Mouse (Mus musculus): ENCODE measurements around the gene St7. TPM values are rescaled to one million over a fixed set of nuclear protein-coding genes. Genes with fewer than 3 reads are reported as not detected.

Gene St7
- polyA plus RNA-seq, 1 experiment from 2014 or later = 13.8 TPM

DNA sequence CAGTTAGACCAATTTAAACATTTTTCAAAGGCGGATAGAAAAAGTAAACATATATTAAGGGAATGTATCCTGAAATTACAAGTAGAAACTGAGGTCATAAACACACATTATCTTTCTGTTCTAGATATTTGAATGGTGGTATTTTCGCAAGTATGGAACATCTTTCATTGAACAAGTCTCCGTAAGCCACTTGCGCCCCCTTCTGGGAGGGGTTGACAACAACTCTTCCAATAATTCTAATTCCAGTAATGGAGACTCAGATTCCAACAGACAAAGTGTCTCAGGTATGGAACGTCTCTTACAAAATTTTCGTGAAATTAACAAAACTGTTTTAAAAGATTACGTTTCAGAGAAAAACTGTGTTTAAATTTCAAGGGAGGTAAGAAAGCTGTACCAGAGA lies 141.8 kb downstream of the St7 start:
- Histone ChIP-seq H3K9ac (no peak overlapping the region), H3K27ac (no peak overlapping the region), H3K4me3 (no peak overlapping the region), H3K36me3 (peaks cover 7% of the 10 kb centered on the region; the same call in 1 of the 2 replicates), H3K27me3 (replicated peaks) (no peaks in the 10 kb centered on the region), H3K4me2 (no peak overlapping the region), H3K4me1 (peaks cover 4% of the 10 kb centered on the region; the same call in 1 of the 2 replicates), H3K9me3 (replicated peaks) (no peaks in the 10 kb centered on the region)
- 29% methylated on average over 7 of the region's 7 CpGs for WGBS (ENCODE audit: insufficient replicate concordance)
- ATAC-seq = no peak

DNA sequence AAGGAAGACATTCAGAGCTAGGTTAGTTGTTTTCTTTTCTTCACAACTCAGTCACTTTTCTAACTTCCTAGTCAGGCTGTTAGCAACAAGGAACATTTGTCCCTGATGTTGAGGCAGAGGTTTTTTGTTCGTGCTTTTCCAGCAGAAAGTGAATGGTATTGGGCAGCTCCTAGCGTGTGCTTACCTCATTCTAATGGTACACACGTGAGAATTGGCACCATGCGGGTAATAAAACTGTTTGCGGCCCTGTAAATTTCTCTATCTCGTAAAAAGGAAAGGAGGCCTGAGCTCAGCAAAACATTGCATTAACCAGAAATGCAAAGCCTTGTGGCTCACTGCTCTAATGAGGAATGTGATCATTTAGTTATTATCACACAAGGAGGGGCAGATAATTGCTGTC lies 143.0 kb downstream of the St7 start:
- H3K27me3 ChIP-seq (replicated peaks) = no peaks in the 10 kb centered on the region
- H3K27ac ChIP-seq = no peak overlapping the region
- no peaks in the 10 kb centered on the region for H3K4me1 ChIP-seq
- H3K36me3 ChIP-seq = peaks cover 4% of the 10 kb centered on the region; the same call in 1 of the 2 replicates
- H3K9ac ChIP-seq = no peak overlapping the region
- no peak overlapping the region for H3K4me3 ChIP-seq
- H3K4me2 ChIP-seq = no peak overlapping the region
- no peak for ATAC-seq
- 85% methylated on average over 6 of the region's 6 CpGs for WGBS (ENCODE audit: insufficient replicate concordance)
- no peaks in the 10 kb centered on the region for H3K9me3 ChIP-seq (replicated peaks)

DNA sequence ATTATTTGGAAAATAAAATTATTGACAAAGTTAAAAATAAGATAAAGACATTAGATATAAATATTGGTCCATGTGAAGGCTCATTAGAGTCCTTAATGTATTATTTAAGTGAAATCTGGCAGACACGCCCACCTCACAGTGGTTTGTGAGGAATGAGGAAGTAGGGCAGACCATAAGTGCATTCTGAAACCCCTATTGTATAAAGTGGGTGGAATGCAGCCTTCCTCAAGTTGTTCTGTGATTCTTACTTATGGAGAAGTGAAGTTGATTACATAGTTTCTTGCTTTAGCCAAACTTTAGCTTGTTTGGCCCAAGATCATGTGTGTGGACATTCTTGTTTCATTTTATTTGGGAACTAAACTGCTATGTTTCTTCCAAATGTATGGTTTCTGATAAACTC lies 144.9 kb downstream of the St7 start:
- H3K27me3 ChIP-seq (replicated peaks) = no peaks in the 10 kb centered on the region
- peaks cover 4% of the 10 kb centered on the region; the same call in 1 of the 2 replicates for H3K36me3 ChIP-seq
- H3K4me2 ChIP-seq = no peak overlapping the region
- no peaks in the 10 kb centered on the region for H3K4me1 ChIP-seq
- no peaks in the 10 kb centered on the region for H3K9me3 ChIP-seq (replicated peaks)
- H3K27ac ChIP-seq = no peak overlapping the region
- ATAC-seq = no peak
- no peak overlapping the region for H3K9ac ChIP-seq
- 43% methylated on average over 1 of the region's 1 CpGs for WGBS (ENCODE audit: insufficient replicate concordance)
- H3K4me3 ChIP-seq = no peak overlapping the region

- Histone ChIP-seq H3K4me3 (no peak overlapping the region), H3K9me3 (replicated peaks) (no peaks in the 10 kb centered on the region), H3K4me1 (no peaks in the 10 kb centered on the region), H3K27ac (no peak overlapping the region), H3K27me3 (replicated peaks) (no peaks in the 10 kb centered on the region), H3K9ac (no peak overlapping the region), H3K4me2 (no peak overlapping the region), H3K36me3 (peaks cover 4% of the 10 kb centered on the region; the same call in 1 of the 2 replicates)
- ATAC-seq = no peak
- 78% methylated on average over 29 of the region's 29 CpGs for WGBS (ENCODE audit: insufficient replicate concordance)
These were observed 147.7 kb downstream of the St7 start for GRCm38 (mm10) chr6:17840431-17840830.

DNA sequence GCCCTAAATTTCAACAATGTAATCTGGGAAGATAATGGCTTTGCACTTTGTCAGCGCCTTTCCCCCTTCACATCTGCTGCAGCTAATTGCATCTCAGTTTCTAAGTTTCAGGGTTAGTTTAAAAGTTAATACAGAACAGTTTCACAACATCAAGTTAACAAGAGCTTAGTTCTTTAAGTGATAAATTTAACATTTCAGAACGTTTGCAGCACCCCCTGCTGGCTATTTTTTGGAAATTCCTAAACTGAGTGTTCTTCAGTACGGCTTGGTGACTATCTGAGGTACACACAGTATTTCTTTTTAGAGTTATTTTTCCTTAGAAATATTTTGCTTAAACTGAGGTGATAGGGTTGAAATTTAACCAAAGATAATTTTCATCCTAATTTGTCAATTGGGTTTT lies 150.0 kb downstream of the St7 start:
- no peak for ATAC-seq
- no peak overlapping the region for H3K9ac ChIP-seq
- H3K9me3 ChIP-seq (replicated peaks) = no peaks in the 10 kb centered on the region
- H3K36me3 ChIP-seq = peaks cover 4% of the 10 kb centered on the region; the same call in 1 of the 2 replicates
- WGBS (ENCODE audit: insufficient replicate concordance) = 27% methylated on average over 3 of the region's 3 CpGs
- H3K4me2 ChIP-seq = no peak overlapping the region
- no peak overlapping the region for H3K4me3 ChIP-seq
- H3K4me1 ChIP-seq = no peaks in the 10 kb centered on the region
- H3K27ac ChIP-seq = no peak overlapping the region
- H3K27me3 ChIP-seq (replicated peaks) = no peaks in the 10 kb centered on the region

DNA sequence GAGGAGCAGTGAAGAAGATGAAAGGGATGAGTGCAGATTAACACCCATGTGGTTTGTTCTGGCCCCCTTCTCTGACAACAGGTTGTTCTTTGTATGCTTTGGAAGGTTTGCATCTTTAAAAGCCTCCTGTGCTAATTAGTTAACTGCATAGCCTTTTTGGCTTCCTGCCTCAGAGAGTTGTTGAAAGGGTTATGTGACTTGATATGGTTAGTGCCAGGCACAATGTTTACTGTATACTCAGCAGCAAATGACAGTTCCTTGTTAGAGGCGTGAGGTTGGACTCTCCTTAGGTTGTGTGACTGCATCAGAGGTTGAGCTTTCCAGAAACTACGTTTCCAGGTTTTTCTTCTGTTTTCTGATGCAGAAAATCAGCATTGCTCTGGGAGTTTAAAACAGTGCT lies 158.6 kb downstream of the St7 start:
- H3K36me3 ChIP-seq = peaks cover 4% of the 10 kb centered on the region; the same call in 1 of the 2 replicates
- WGBS (ENCODE audit: insufficient replicate concordance) = 78% methylated on average over 2 of the region's 2 CpGs
- H3K4me3 ChIP-seq = no peak overlapping the region
- H3K27ac ChIP-seq = no peak overlapping the region
- no peak for ATAC-seq
- H3K9ac ChIP-seq = no peak overlapping the region
- H3K9me3 ChIP-seq (replicated peaks) = no peaks in the 10 kb centered on the region
- no peaks in the 10 kb centered on the region for H3K4me1 ChIP-seq
- H3K27me3 ChIP-seq (replicated peaks) = no peaks in the 10 kb centered on the region
- no peak overlapping the region for H3K4me2 ChIP-seq

DNA sequence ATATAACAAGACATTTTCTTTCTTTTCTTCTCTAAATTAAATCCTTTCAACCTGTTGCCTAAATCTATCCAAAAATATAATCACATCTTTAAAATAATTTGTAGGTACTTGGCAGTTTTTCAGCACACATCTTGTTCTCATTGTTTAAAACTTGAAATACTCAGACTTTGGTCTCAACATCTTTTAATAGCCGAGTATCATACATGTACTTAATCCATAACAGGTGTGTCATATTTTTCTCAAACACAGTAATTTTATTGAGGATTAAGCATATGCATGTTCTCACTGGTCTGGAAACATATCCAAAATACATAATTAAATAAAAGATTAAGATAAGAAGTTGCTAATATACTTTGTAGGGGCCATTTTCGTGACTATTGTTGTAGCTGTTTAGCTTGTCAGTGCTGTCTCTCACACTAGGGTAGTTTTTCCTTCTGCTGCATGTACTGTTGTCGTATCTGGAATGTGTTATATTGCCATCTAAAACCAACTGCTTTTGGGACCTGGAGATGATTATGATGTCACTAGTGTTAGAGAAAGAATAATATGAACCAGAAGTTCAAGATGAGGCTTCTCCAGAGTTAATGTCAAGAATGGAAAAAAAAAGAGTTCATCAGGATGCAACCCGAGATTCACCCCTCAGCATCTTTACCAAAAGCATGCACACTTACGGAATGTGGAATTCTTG lies 161.0 kb downstream of the St7 start:
- Histone ChIP-seq H3K4me3 (no peak overlapping the region), H3K27me3 (replicated peaks) (no peaks in the 10 kb centered on the region), H3K4me2 (no peak overlapping the region), H3K9ac (no peak overlapping the region), H3K36me3 (peaks cover 4% of the 10 kb centered on the region; the same call in 1 of the 2 replicates), H3K27ac (no peak overlapping the region), H3K4me1 (no peaks in the 10 kb centered on the region), H3K9me3 (replicated peaks) (no peaks in the 10 kb centered on the region)
- 73% methylated on average over 5 of the region's 5 CpGs for WGBS (ENCODE audit: insufficient replicate concordance)
- no peak for ATAC-seq

DNA sequence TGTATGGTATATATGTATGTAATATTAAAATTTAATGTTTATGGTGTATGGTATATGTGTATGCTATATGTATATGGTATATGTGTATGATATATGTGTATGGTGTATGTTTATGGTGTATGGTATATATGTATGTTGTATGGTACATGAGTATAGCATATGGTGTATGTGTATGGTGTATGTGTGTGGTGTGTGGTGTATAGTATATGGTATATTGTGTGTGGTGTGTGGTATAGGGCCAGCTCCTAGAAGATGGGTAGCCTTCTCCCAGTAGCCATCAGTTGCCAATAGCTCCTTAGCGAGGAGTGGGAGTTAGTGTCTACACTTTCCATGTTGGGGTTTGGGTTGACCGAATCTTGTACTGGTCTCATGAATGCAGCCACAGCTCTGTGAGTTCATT lies 162.9 kb downstream of the St7 start:
- H3K27ac ChIP-seq = no peak overlapping the region
- no peaks in the 10 kb centered on the region for H3K4me1 ChIP-seq
- 81% methylated on average over 2 of the region's 2 CpGs for WGBS (ENCODE audit: insufficient replicate concordance)
- H3K9ac ChIP-seq = no peak overlapping the region
- no peaks in the 10 kb centered on the region for H3K27me3 ChIP-seq (replicated peaks)
- ATAC-seq = no peak
- no peak overlapping the region for H3K4me3 ChIP-seq
- no peak overlapping the region for H3K4me2 ChIP-seq
- no peaks in the 10 kb centered on the region for H3K9me3 ChIP-seq (replicated peaks)
- peaks cover 4% of the 10 kb centered on the region; the same call in 1 of the 2 replicates for H3K36me3 ChIP-seq

GRCm38 (mm10) chr6:17859564-17859963 lies 166.8 kb downstream of the St7 start:
- Histone ChIP-seq H3K4me1 (no peaks in the 10 kb centered on the region), H3K27ac (no peak overlapping the region), H3K4me3 (no peak overlapping the region), H3K9me3 (replicated peaks) (no peaks in the 10 kb centered on the region), H3K4me2 (no peak overlapping the region), H3K36me3 (0 out of 2 replicates have a peak, but pooled peaks cover 4% of the 10 kb centered on the region), H3K27me3 (replicated peaks) (no peaks in the 10 kb centered on the region), H3K9ac (no peak overlapping the region)
- WGBS (ENCODE audit: insufficient replicate concordance) = 86% methylated on average over 1 of the region's 1 CpGs
- ATAC-seq = no peak

GRCm38 (mm10) chr6:17860463-17860862 lies 167.7 kb downstream of the St7 start:
- Histone ChIP-seq H3K27ac (no peak overlapping the region), H3K27me3 (replicated peaks) (no peaks in the 10 kb centered on the region), H3K4me3 (no peak overlapping the region), H3K9ac (no peak overlapping the region), H3K4me1 (no peaks in the 10 kb centered on the region), H3K36me3 (no peaks in the 10 kb centered on the region), H3K4me2 (no peak overlapping the region), H3K9me3 (replicated peaks) (no peaks in the 10 kb centered on the region)
- ATAC-seq = no peak
- 87% methylated on average over 1 of the region's 1 CpGs for WGBS (ENCODE audit: insufficient replicate concordance)

DNA sequence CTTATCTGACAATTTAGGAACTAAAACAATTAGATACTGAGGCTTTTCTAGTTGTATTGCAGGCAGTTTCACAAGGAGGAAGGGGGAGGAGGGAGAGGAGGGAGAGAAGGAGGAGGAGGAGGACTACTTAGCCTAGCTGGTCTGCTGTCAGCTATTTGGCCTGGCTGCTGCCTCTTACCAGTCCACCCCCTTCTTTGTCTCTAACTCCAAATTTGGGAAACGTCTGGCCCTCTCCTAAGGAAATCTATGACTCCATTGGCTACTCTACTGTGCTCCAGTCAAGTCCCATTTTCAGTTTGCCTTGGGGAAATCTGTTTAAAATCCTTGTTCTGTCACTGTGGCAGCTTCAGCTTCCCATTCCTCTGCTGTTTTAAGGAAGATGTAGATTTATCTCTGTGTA lies 175.1 kb downstream of the St7 start:
- Histone ChIP-seq H3K9me3 (replicated peaks) (no peaks in the 10 kb centered on the region), H3K36me3 (no peaks in the 10 kb centered on the region), H3K4me1 (no peaks in the 10 kb centered on the region), H3K27ac (no peak overlapping the region), H3K4me3 (no peak overlapping the region), H3K9ac (no peak overlapping the region), H3K27me3 (replicated peaks) (no peaks in the 10 kb centered on the region), H3K4me2 (no peak overlapping the region)
- ATAC-seq = no peak
- 50% methylated on average over 1 of the region's 1 CpGs for WGBS (ENCODE audit: insufficient replicate concordance)

GRCm38 (mm10) chr6:17871831-17872372 lies 179.2 kb downstream of the St7 start:
- H3K4me1 ChIP-seq = no peaks in the 10 kb centered on the region
- H3K27ac ChIP-seq = no peak overlapping the region
- H3K4me3 ChIP-seq = no peak overlapping the region
- 85% methylated on average over 3 of the region's 3 CpGs for WGBS (ENCODE audit: insufficient replicate concordance)
- H3K9ac ChIP-seq = no peak overlapping the region
- no peak overlapping the region for H3K4me2 ChIP-seq
- no peaks in the 10 kb centered on the region for H3K27me3 ChIP-seq (replicated peaks)
- H3K9me3 ChIP-seq (replicated peaks) = no peaks in the 10 kb centered on the region
- ATAC-seq = no peak
- no peaks in the 10 kb centered on the region for H3K36me3 ChIP-seq
